Mouse (Mus musculus): ENCODE measurements around the gene 1700012B07Rik. TPM values are rescaled to one million over a fixed set of nuclear protein-coding genes. Genes with fewer than 3 reads are reported as not detected.

The 1700012B07Rik gene
- not detected in 2 replicates for polyA plus RNA-seq (2012; rRNA removed)

DNA sequence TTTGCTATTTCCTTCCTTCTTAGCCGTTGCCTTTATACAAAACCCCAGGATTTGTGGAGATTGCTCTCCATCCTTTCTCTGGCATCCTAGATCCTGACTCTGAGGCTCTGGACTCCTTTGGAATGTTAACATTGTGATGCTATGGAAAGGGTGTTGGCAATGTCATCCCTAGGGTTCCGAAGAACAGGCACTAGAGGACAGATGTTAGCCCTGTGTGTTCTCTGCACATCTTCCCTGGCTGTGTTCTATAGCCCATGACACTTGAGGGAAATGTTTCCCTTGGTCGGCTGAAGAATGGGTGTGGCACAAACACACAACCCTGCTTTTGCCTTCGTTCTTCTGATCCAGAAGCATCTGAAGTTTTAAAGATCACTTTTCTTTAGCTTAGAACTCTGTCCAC is at the start of gene 1700012B07Rik:
1700012B07Rik (minus strand) TSS at position 101 of the 400 bp plus-strand sequence.

Other genes starting within 250 kb of the 1700012B07Rik start
- gene Wipi1, start 216.1 kb downstream of the 1700012B07Rik start, polyA plus RNA-seq (2012; rRNA removed) = 7.4 and 8.0 TPM in 2 replicates
- 309 and 325 TPM in 2 replicates for gene Prkar1a, start 178.6 kb downstream of the 1700012B07Rik start, polyA plus RNA-seq (2012; rRNA removed)
- 4.1 and 4.7 TPM in 2 replicates for gene Fam20a, start 105.8 kb downstream of the 1700012B07Rik start, polyA plus RNA-seq (2012; rRNA removed)
- 3.7 and 4.8 TPM in 2 replicates for gene Abca8b, start 167.8 kb upstream of the 1700012B07Rik start, polyA plus RNA-seq (2012; rRNA removed)